Mouse (Mus musculus): Measurements from ENCODE around the gene AL731706.1. TPM values are rescaled to one million over a fixed set of nuclear protein-coding genes. Genes with fewer than 3 reads are reported as not detected.
A peak's percentile ranks its signal among the peaks of the same experiment; 100 is the strongest.

AL731706.1 gene
- total RNA-seq (2012; rRNA removed): 14.2 and 16.3 TPM in 2 replicates
- polyA plus RNA-seq (2012; ENCODE audit: insufficient read depth in 1 of 2, insufficient read length in 2 of 2, low read depth in 1 of 2, low replicate concordance in 2 of 2, missing spikeins in 1 of 2): 10 to 100 TPM in 1 of 2 experiments, not detected in 1; 13.5 TPM

GRCm38 (mm10) chr2:136891068-136891950 lies at the start of gene AL731706.1, which contains the start of the genes Slx4ip and Mkks:
TSS of gene AL731706.1 (minus strand) at chr2:136891389.
TSS of gene Slx4ip (plus strand) at chr2:136891218.
TSS of gene Mkks (minus strand) at chr2:136891389.
- H3K36me3 ChIP-seq (ENCODE audit: control insufficient read depth in 1 of 2, insufficient read depth in 2 of 2, low read length in 2 of 2): peaks cover 0 to 18% of the 10 kb centered on the region in 2 experiments; a peak in 3 of 4 replicates
- peaks cover 19% of the 10 kb centered on the region for H3K79me2 ChIP-seq (ENCODE audit: control insufficient read depth, insufficient read depth, low read length, poor library complexity)
- H3K4me3 ChIP-seq (ENCODE audit: control insufficient read depth in 1 of 2, insufficient read depth in 1 of 2, low read depth in 2 of 2, low read length in 2 of 2): peak within 1 kb of the TSS; percentile 91 to 98
- H3K9ac ChIP-seq (ENCODE audit: control insufficient read depth, low read depth, low read length, poor library complexity, severe bottlenecking): peak within 1 kb of the TSS; percentile 93
- peak; percentile 99 for DNase-seq (ENCODE audit: low read depth, low spot score)
- no peaks in the 10 kb centered on the region for H3K9me3 ChIP-seq (replicated peaks; ENCODE audit: insufficient read depth, low read length)
- H3K4me1 ChIP-seq (ENCODE audit: control insufficient read depth in 1 of 2, insufficient read depth in 2 of 2, low read length in 2 of 2): peaks cover 3 to 11% of the 10 kb centered on the region in 2 experiments
- H3K27me3 ChIP-seq (ENCODE audit: control insufficient read depth in 1 of 2, insufficient read depth in 2 of 2, low read length in 2 of 2): no peaks in the 10 kb centered on the region
- H3K27ac ChIP-seq (ENCODE audit: control insufficient read depth, low read depth, low read length): peak within 1 kb of the TSS; percentile 86
- TF ChIP-seq MAZ (IDR thresholded peaks at IDR 0.05; ENCODE audit: low read depth, low read length) (peak; percentile 53; the same call in 1 of the 2 replicates), ELF1 (IDR thresholded peaks at IDR 0.05; ENCODE audit: low read depth, low read length) (peak; percentile 90), E2F4 (IDR thresholded peaks at IDR 0.05; ENCODE audit: borderline replicate concordance, low read depth, low read length) (no peak), CTCF (IDR thresholded peaks at IDR 0.05 in 2 of 3, conservative IDR thresholded peaks at IDR 0.05 in 1 of 3; ENCODE audit: control insufficient read depth in 1 of 3, insufficient read depth in 1 of 3, low read depth in 2 of 3, low read length in 3 of 3, poor library complexity in 1 of 3, severe bottlenecking in 1 of 3) (no peak), MEF2A (IDR thresholded peaks at IDR 0.05; ENCODE audit: extremely low read depth, insufficient replicate concordance, low read depth, low read length, poor library complexity, severe bottlenecking) (no peak), USF2 (IDR thresholded peaks at IDR 0.05; ENCODE audit: borderline replicate concordance in 1 of 2, insufficient read depth in 1 of 2, low read depth in 1 of 2, low read length in 2 of 2) (no peak), RCOR1 (IDR thresholded peaks at IDR 0.05; ENCODE audit: low read depth, low read length) (peak; percentile 36; the same call in 1 of the 2 replicates), MXI1 (IDR thresholded peaks at IDR 0.05; ENCODE audit: low read depth, low read length) (peak; percentile 38; the same call in 1 of the 2 replicates), TCF12 (IDR thresholded peaks at IDR 0.05; ENCODE audit: low read depth, low read length) (peak; percentile 49; the same call in 1 of the 2 replicates), SIN3A (IDR thresholded peaks at IDR 0.05; ENCODE audit: low read length) (peak; percentile 58), CHD1 (IDR thresholded peaks at IDR 0.05; ENCODE audit: low read depth, low read length) (0 out of 2 replicates have a peak, but pooled peaks have one; percentile 95), NRF1 (IDR thresholded peaks at IDR 0.05; ENCODE audit: insufficient read depth, low read depth, low read length, poor library complexity, severe bottlenecking) (peak; percentile 81), ZKSCAN1 (IDR thresholded peaks at IDR 0.05; ENCODE audit: low read depth, low read length) (no peak), KAT2A (conservative IDR thresholded peaks at IDR 0.05; ENCODE audit: low read depth, low read length) (peak; percentile 75), GATA1 (IDR thresholded peaks at IDR 0.05; ENCODE audit: low read depth, low read length) (no peak), RAD21 (IDR thresholded peaks at IDR 0.05; ENCODE audit: low read depth, low read length) (no peak), UBTF (IDR thresholded peaks at IDR 0.05; ENCODE audit: borderline replicate concordance, insufficient read depth, low read depth, low read length) (no peak), HCFC1 (IDR thresholded peaks at IDR 0.05; ENCODE audit: low read depth, low read length) (peak; percentile 84), POLR2AphosphoS2 (IDR thresholded peaks at IDR 0.05; ENCODE audit: low read length) (peak; percentile 75), CHD2 (IDR thresholded peaks at IDR 0.05; ENCODE audit: low read length) (no peak; the same call in 1 of the 2 replicates), EP300 (IDR thresholded peaks at IDR 0.05; ENCODE audit: low read depth in 1 of 2, low read length in 2 of 2) (no peak), ZMIZ1 (IDR thresholded peaks at IDR 0.05; ENCODE audit: low read depth, low read length) (peak; percentile 79), MAFK (IDR thresholded peaks at IDR 0.05; ENCODE audit: borderline replicate concordance, low read depth, low read length) (no peak), USF1 (IDR thresholded peaks at IDR 0.05; ENCODE audit: low read depth, low read length) (no peak; the same call in 1 of the 2 replicates), POLR2A (IDR thresholded peaks at IDR 0.05; ENCODE audit: control insufficient read depth in 1 of 2, insufficient read depth in 1 of 2, low read depth in 1 of 2, low read length in 2 of 2, poor library complexity in 1 of 2) (peak; percentile 78 to 89), NELFE (IDR thresholded peaks at IDR 0.05; ENCODE audit: low read depth, low read length) (peak; percentile 92), TBP (IDR thresholded peaks at IDR 0.05; ENCODE audit: low read depth, low read length) (peak; percentile 65), ZNF384 (IDR thresholded peaks at IDR 0.05; ENCODE audit: low read depth, low read length) (no peak), BHLHE40 (IDR thresholded peaks at IDR 0.05; ENCODE audit: borderline replicate concordance, low read depth, low read length) (no peak), JUND (IDR thresholded peaks at IDR 0.05; ENCODE audit: low read depth, low read length) (no peak), MAX (IDR thresholded peaks at IDR 0.05; ENCODE audit: low read length) (peak; percentile 84), SMC3 (IDR thresholded peaks at IDR 0.05; ENCODE audit: low read depth, low read length) (no peak), MYC (IDR thresholded peaks at IDR 0.05; ENCODE audit: low read depth, low read length) (no peak), ETS1 (IDR thresholded peaks at IDR 0.05; ENCODE audit: low read depth, low read length) (no peak)

All from MEL (cell line).